Mouse (Mus musculus) C2C12 (cell line): ENCODE data around the gene Nrk.

Experiments
- CEBPB ChIP-seq: IDR thresholded peaks from one replicate; pipeline ENCODE4 v1.6.1; 2011; ENCODE audit warnings: low read depth, mild to moderate bottlenecking, control low read depth, moderate library complexity
- CTCF ChIP-seq: IDR thresholded peaks from one replicate; pipeline ENCODE4 v1.5.1; 2011; ENCODE audit not compliant: control insufficient read depth, insufficient read depth, insufficient read length
- FOSL1 ChIP-seq: IDR thresholded peaks from one replicate; pipeline ENCODE4 v1.8.0; 2011; ENCODE audit warnings: mild to moderate bottlenecking, low read length; ENCODE audit not compliant: poor library complexity, insufficient read depth, severe bottlenecking
- MAX ChIP-seq: IDR thresholded peaks from one replicate; pipeline ENCODE4 v1.6.1; 2011; ENCODE audit warnings: mild to moderate bottlenecking, control low read depth
- MYOD1 ChIP-seq: IDR thresholded peaks from one replicate; pipeline ENCODE4 v1.6.1; 2011; ENCODE audit warnings: low read depth; ENCODE audit not compliant: control insufficient read depth, insufficient read length
- MYOG ChIP-seq: IDR thresholded peaks from one replicate; pipeline ENCODE4 v1.6.1; 2011; ENCODE audit not compliant: control insufficient read depth, insufficient read length; ENCODE audit errors: extremely low read depth
- USF1 ChIP-seq: IDR thresholded peaks from one replicate; pipeline ENCODE4 v1.6.1; 2011; ENCODE audit warnings: low read depth, mild to moderate bottlenecking, control low read depth, moderate library complexity

- no peak for TF ChIP-seq CTCF
- TF ChIP-seq FOSL1 = no peak
- no peak for TF ChIP-seq MAX
- TF ChIP-seq USF1 = no peak
- TF ChIP-seq MYOG = no peak
- TF ChIP-seq MYOD1 = no peak
- TF ChIP-seq CEBPB = no peak
Measured at GRCm38 (mm10) chrX:138960713-138961112, 46.5 kb downstream of the Nrk start.
